Mouse (Mus musculus): ENCODE results near the gene Jun.
A peak's percentile ranks its signal among the peaks of the same experiment; 100 is the strongest.

Jun gene

DNA sequence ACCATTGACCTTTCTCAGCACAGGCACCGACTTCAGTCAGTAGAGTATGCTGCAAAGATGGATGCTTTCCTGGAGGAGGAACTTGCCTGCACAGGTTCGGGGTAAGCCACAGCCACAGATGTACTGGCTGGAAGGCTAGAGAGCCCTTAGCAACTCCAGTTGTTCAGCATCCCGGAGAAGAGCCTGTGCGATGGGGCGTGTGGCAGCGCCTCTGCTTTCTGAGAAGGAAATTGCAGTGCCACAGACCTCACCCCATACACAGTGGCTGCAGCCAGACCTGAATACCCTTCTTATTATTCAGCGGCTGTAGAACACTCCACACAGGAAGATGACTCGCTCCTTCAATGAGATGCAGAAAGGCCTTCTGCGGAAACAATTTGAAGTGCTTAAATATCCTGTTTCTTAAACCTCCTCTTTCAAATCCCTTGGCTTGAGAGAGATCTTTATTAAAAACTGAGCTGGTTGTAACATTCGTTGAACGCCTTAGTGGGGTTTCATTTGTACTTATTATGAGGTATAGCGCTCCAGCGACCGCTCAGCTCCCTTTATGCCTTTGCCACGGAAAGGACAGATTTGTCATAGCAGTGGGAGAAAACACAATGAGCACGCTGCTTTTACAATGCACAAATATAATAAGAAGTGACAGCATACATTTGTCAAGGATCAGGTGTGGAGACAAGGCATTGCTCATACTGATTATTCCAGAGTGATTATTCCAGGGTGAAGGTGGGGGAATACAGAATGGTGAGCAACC, 26.0 kb downstream of the Jun start:
- DNase-seq (ENCODE audit: low spot score in 2 of 2): no peak

DNA sequence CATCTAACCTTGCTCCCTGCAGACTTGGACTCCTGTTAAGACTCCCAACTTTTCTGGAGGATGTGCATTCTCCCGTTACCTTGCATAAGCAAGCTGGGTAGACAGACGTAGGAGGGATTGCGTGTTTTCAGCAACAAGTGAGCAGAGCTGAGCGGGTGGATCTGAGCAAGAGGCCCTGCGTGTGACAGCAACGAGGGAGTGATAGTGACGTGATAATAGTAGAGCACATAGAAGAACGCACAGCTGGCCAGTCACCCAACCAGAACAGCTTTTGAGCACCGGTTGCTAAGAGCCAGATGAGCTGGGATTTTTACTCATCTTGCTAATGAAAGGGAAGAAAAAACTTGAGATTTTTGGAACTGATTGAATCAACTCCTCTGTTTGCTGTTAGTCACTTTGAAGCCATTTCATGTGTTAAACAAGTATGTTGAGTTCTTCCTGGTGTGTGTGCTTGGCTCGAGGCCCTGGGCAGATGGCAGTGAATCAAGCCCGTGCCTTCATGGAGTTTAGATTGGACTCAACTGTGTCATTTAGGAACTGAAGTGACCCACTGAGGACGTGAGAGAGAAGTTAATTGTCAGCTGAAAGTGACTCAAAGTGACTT, 28.6 kb downstream of the Jun start:
- DNase-seq (ENCODE audit: low spot score in 2 of 2): no peak

DNA sequence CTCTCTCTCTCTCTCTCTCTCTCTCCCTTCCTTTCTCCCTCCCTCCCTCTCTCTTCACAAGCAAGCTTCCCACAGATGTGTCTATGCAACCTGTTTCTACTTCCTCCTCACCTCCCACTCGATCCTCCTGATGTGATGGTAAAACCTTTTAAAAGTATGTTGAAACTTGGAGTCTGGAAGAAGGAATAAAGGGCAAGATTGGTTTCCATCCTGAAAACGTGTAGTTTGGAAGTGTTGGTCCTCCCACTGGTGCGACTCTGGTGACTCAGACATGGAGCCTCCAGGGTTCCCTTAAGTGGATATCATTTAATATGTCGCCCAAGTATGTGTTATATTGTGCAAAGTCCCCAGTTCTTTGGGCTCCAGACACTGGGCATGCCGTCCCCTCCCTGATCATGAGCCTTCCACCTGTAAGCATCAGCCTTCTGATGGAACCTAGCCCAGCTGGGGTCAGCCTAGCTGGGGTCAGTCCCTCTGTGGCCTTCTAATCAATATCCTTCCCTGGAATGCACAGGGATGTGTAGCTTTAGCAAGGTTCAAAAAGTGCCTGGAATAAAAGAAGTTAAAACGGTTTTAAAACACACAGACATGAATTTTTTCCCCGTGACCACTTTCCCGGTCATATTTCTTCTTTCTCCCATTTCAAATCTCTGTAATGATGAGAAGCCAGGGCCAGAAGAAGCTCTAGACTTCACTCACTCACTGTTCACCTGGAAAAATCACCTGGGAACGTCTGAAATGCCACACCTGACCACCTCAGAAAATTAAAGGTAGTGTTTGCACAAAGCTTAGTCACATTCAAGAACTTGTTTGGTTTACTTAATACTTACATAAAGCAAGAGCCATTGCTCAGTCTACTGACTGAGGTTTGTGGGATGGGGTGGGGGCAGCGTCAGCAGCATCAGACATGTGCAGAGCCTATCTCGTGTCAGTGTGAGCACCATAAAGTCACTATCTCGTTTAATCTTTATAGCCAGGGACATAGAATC, 30.1 kb downstream of the Jun start:
- DNase-seq (ENCODE audit: low spot score in 2 of 2): no peak

DNA sequence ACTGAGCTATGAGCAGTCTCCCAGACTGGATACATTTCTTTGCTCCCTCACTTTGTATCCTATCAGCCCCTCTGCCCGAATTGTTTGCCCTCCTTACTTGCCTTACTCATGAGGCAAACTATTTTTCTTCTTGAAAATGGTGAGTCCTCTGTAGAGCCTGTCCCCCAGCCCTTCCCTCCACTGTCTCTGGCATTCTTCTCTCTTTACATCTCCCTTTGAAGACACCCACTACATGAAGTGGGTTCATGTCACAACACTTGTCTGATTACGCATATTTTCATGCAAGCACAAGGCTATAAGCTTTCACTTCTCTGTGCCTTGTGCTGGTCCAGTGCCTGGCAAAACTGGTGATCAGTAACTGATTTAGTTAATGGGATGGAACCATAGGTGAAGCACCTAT, 31.8 kb downstream of the Jun start:
- DNase-seq (ENCODE audit: low spot score in 2 of 2): no peak

DNA sequence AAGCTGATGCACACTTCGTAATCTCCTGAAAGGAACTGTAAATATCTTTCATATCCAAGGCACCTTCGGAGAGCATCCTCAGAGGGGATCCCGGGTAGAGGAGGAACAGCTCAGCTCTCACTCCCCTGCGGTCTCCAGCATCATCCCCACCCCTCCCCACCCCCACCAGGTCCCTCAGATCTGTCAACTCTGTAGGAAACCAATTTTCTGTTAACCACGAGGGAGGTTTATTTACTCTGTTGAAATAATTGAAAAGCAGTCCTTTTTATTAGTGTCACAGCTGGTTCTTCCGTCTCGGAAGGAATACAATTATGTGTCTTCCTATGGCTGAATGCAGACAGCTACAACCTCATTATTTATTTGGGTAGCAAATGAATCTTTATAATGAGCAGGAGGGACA, 33.8 kb downstream of the Jun start:
- DNase-seq (ENCODE audit: low spot score in 2 of 2): no peak

DNA sequence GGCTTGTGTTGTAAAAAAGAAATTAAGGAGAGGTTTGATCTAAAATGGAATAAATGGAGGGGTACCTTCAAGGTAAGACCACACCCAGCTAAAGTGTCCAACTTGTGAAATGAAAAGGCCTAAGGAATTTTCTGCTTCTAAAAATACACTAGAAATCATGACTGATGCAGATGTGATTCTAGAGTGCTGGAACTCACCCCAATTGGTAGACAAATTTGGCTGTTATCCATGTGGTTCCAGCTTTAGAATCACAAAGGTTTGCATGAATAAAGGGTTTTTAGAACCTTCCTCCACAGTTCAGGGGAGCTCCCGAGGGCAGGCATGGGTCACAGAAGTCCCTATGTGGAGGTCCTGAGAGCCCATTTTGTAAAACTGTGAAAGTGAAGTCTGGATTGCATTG, 39.3 kb downstream of the Jun start:
- DNase-seq (ENCODE audit: low spot score in 2 of 2): no peak

DNA sequence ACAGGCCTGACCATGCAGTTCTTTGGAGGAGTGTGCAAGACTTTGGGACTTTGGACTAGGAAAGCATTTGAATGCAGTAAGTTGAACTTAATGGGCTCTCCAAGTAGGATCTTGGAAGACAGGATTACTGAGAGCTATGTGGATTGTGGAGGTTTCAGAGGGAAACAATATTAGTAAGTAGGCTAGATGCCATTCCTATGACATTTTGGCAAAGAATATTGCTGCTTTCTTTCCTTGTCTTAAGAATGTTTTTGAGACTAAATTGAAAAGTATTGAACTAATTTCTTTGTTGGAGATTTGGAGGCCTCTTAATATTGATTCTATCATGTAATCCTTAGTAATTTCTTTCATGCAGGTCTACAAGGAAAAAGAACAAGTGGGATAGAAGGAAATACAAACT, 39.8 kb downstream of the Jun start:
- no peak for DNase-seq (ENCODE audit: low spot score in 2 of 2)

DNA sequence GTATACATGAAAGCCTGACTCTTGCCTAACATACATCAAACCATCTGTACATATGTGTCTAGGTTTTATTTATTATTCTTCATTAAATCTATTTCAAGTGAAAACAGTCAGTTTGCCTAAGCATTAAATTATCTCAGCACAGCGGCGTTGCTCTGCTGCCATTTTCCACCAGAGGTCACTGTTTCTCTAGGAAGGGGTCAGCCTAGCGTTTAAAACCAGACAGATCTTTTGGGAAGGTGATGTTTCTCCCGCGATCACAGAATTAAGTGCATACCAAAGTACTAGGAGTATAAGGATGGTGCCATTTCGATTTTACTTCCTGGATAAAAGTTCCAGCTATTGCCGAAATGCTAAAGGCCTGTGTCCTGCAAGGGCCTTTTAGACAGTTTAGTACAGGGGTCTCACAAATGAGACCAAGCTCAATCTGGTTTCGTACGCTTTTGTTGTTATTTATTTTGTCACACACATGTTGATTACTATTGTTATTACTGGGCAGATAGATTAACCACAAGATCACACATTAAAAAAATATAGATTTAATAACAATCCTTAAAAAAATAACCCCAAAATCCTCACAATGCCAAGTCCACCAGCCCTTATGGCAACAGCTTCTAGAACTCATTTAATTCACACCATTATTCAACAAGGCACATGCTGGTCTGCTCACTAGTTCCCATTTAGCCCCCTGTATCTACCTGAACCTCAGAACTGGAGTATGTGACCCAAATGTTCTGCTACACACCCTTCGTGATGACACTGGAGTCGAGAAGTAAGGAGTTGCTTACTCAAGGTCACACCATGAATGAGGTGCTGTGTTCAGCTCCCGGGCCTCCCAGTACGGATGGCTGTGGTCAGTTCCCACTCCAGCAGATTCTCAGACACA, 43.6 kb downstream of the Jun start:
- peak; percentile 24 to 29 for DNase-seq (ENCODE audit: low spot score in 2 of 2)

DNA sequence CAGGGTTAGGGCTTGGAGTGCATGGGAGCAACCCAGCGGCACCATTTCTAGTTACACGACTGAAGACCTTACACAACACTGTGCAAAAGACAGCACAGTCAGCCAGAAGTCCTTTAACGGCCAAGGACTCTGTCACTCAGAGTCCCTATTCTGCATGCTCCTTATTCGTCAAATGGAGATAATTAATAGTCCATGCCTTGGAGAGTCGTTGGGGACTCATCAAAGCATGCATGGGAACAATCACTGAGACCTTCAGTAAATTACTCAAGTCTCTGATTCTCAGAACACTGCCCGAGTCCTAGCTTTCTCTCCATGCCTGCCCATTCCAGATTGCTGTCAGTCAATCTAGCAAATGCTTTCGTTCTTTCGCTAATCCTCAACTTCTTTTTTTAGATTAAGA, 44.3 kb downstream of the Jun start:
- DNase-seq (ENCODE audit: low spot score in 2 of 2): no peak

DNA sequence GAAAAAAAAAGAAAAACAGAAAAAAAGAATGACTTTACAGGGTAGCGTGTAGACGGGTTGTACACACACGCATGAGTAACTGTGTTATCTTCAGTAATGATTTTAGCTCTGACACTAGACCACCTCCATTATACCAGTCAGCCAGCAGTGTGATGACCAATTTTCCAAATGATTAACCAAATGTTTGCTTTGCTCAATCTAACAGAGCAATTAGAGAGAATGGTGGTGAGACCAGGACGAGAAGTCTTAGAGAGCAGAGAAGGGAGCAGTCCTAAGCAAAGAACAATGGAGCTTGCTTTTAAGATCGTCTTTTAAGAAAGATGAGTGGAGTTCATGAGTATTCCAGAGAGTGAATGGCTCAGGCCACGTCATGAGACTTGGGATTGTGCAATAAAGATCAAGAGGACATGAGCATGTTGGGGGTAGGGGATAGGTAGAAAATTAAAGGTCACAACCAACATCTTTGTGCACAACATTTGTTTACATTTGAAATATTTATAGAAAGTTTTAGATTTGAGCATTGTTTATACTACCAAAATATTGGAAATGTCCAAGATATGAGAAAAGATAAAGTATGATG, 46.7 kb downstream of the Jun start:
- DNase-seq (ENCODE audit: low spot score in 2 of 2): no peak

DNA sequence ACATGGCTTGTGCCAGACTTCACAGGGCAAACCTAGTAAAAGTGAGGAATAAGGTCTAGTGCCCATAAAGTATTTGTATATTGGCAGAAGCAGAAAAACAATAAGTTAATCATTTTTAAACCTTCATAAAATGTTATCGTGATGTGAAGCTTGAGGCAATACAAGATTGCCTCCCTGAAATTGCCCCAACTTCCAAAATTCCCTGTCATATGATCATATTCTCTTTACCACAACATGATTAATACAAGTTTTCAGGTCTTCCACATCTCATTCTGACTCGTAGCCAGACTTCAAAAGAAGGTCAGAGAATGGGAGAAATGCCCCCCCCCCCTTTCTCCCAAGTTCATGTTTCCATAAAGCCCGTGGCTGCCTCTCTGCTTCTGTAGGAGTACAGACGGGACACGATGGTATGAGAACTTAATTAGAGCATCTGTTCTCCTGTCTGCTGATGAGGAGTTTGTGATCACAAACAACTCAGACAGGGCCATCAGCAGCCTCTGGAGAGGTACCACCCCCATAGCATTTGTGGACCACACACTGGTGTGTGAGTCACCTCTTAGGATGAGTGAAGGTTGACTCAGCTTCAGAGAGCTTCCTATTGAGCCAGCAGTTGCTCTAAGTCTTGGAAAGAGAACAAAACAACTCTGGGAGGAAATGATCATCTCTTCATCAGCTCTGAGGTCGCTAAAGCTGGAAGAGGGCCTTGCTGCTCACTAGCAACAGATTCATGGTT, 50.8 kb downstream of the Jun start:
- DNase-seq (ENCODE audit: low spot score in 2 of 2): no peak

DNA sequence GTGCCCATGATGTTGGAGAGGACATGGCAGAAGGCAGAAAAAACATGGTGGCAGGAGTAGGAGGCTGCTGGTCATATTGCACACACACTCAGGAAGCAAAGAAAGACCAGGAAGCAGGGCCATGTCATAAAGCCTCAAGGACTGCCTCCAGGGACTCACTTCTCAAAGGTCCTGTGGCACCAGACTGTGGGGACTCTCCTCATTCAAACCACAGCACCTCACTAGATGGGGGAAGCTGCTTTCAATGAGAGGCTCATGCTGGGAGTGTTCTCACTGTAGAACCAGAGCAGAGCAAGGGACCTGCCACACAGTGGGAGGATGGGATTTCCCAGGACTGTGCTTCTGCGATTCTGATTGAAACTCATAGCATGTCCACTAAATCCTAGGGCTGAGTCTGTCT, 51.9 kb downstream of the Jun start:
- no peak for DNase-seq (ENCODE audit: low spot score in 2 of 2)

DNA sequence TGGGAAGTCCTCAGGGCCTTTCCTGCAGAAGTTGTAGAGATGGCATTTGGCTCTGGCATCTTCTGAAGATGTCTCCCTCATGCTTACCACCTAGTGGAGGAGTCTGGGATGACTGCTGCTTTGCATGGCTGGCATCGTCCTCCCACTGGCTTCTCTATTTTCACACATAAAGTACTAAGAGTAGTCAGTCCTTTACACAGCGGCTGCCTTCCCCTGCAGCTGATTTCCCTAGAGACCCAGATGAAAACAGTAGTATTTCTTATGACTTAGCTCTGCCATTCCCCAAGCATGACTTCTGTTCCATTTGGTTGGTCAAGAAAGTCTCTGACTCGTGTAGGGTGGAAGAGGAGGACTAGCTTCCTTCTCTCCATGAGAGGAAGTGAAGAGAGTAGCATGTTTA, 52.8 kb downstream of the Jun start:
- DNase-seq (ENCODE audit: low spot score in 2 of 2): peak; percentile 68 to 70
